Mouse (Mus musculus) kidney, embryonic 14.5 days (tissue): ENCODE results near the gene BC029722. TPM values are rescaled to one million over a fixed set of nuclear protein-coding genes. Genes with fewer than 3 reads are reported as not detected.

ENCODE experiments used
- ATAC-seq: fragments of 200-750 bp; cut with Nextera tagmentation; 2 replicates; pipeline ENCODE4 v1.8.0; 2017; ENCODE audit warnings: moderate number of reproducible peaks, mild to moderate bottlenecking, moderate TSS enrichment, moderate library complexity; ENCODE audit not compliant: low FRiP score, low TSS enrichment
- H3K27ac ChIP-seq: fragments of 300-500 bp; sonication (generic); 2 replicates; pipeline ENCODE4 v1.5.1; 2014; ENCODE audit warnings: low read depth, mild to moderate bottlenecking, low read length, moderate library complexity, mixed read lengths
- H3K27me3 ChIP-seq: fragments of 300-500 bp; sonication (generic); 2 replicates; pipeline ENCODE4 v1.6.1; 2014; ENCODE audit warnings: mild to moderate bottlenecking, low read length; ENCODE audit not compliant: control insufficient read depth, insufficient read depth
- H3K36me3 ChIP-seq: fragments of 300-500 bp; sonication (generic); 2 replicates; pipeline ENCODE4 v1.6.1; 2014; ENCODE audit warnings: low read length, mixed read lengths; ENCODE audit not compliant: control insufficient read depth, insufficient read depth
- H3K4me1 ChIP-seq: fragments of 300-500 bp; sonication (generic); 2 replicates; pipeline ENCODE4 v1.6.1; 2014; ENCODE audit warnings: low read length, mixed read lengths; ENCODE audit not compliant: control insufficient read depth, insufficient read depth
- H3K4me2 ChIP-seq: fragments of 300-500 bp; sonication (generic); replicated peaks from 2 replicates; pipeline ENCODE4 v1.6.1; 2014; ENCODE audit warnings: low read depth, mild to moderate bottlenecking, low read length
- H3K4me3 ChIP-seq: fragments of 300-500 bp; sonication (generic); 2 replicates; pipeline ENCODE4 v1.5.1; 2014; ENCODE audit warnings: mild to moderate bottlenecking, low read length
- H3K9ac ChIP-seq: fragments of 300-500 bp; sonication (generic); 2 replicates; pipeline ENCODE4 v1.6.1; 2014; ENCODE audit warnings: low read depth, mild to moderate bottlenecking, low read length, moderate library complexity
- H3K9me3 ChIP-seq: fragments of 300-500 bp; sonication (generic); 2 replicates; pipeline ENCODE4 v1.6.1; 2016; ENCODE audit warnings: low read length; ENCODE audit not compliant: control insufficient read depth
- WGBS: fragments of 180-500 bp; shearing (Covaris S2); extraction: QIAGEN DNeasy Blood & Tissue Kit; methylation state at CpG from one replicate; pipeline ENCODE4 v1.1.7; 2014; 5-methylcytosine and 5-hydroxymethylcytosine counted together
- polyA plus RNA-seq: library from polyadenylated mRNA; unstranded; fragments of >200 nt; fragmentation: Nextera tagmentation; extraction: Ambion mirVana; gene quantifications from 2 replicates; pipeline ENCODE4 v1.2.1, GENCODE M21; 2014

Gene BC029722
- polyA plus RNA-seq, 1 experiment from 2014 or later: 7.8 TPM

GRCm38 (mm10) chr2:155798613-155799012, 20.6 kb downstream of the BC029722 start:
- WGBS: 64% methylated on average over 3 of the region's 3 CpGs
- Histone ChIP-seq H3K36me3 (no peaks in the 10 kb centered on the region), H3K27me3 (no peaks in the 10 kb centered on the region), H3K4me2 (no peak overlapping the region), H3K27ac (no peak overlapping the region), H3K4me3 (no peak overlapping the region), H3K4me1 (no peaks in the 10 kb centered on the region), H3K9me3 (no peaks in the 10 kb centered on the region; the same call in 1 of the 2 replicates), H3K9ac (no peak overlapping the region)
- no peak for ATAC-seq

- H3K36me3 ChIP-seq: no peaks in the 10 kb centered on the region
- ATAC-seq: no peak
- H3K27ac ChIP-seq: no peak overlapping the region
- H3K9ac ChIP-seq: no peak overlapping the region
- no peaks in the 10 kb centered on the region for H3K9me3 ChIP-seq
- 89% methylated on average over 12 of the region's 12 CpGs for WGBS
- H3K4me2 ChIP-seq: no peak overlapping the region
- H3K4me3 ChIP-seq: no peak overlapping the region
- H3K4me1 ChIP-seq: no peaks in the 10 kb centered on the region
- no peaks in the 10 kb centered on the region for H3K27me3 ChIP-seq
Observed at GRCm38 (mm10) chr2:155794674-155795445, 24.4 kb downstream of the BC029722 start.

- no peak overlapping the region for H3K4me2 ChIP-seq
- no peaks in the 10 kb centered on the region for H3K36me3 ChIP-seq
- no peaks in the 10 kb centered on the region for H3K27me3 ChIP-seq
- H3K4me3 ChIP-seq: no peak overlapping the region
- WGBS: 34% methylated on average over 12 of the region's 12 CpGs
- no peak overlapping the region for H3K27ac ChIP-seq
- no peaks in the 10 kb centered on the region for H3K9me3 ChIP-seq
- no peak for ATAC-seq
- no peaks in the 10 kb centered on the region for H3K4me1 ChIP-seq
- no peak overlapping the region for H3K9ac ChIP-seq
Observed at GRCm38 (mm10) chr2:155792899-155793298, 26.3 kb downstream of the BC029722 start.

GRCm38 (mm10) chr2:155787949-155788931, 31.0 kb downstream of the BC029722 start:
- 58% methylated on average over 18 of the region's 18 CpGs for WGBS
- H3K27me3 ChIP-seq: no peaks in the 10 kb centered on the region
- no peak for ATAC-seq

GRCm38 (mm10) chr2:155786905-155787304, 32.3 kb downstream of the BC029722 start:
- 72% methylated on average over 5 of the region's 5 CpGs for WGBS
- Histone ChIP-seq H3K4me2 (no peak overlapping the region), H3K9ac (no peak overlapping the region), H3K4me1 (no peaks in the 10 kb centered on the region), H3K9me3 (no peaks in the 10 kb centered on the region), H3K4me3 (no peak overlapping the region), H3K27ac (no peak overlapping the region), H3K27me3 (no peaks in the 10 kb centered on the region), H3K36me3 (no peaks in the 10 kb centered on the region)
- ATAC-seq: no peak

More at GRCm38 (mm10) chr2:155787949-155788931, 31.0 kb downstream of the BC029722 start:
- no peaks in the 10 kb centered on the region for H3K9me3 ChIP-seq
- no peak overlapping the region for H3K4me3 ChIP-seq
- no peaks in the 10 kb centered on the region for H3K36me3 ChIP-seq
- H3K27ac ChIP-seq: no peak overlapping the region
- no peaks in the 10 kb centered on the region for H3K4me1 ChIP-seq
- H3K9ac ChIP-seq: no peak overlapping the region
- no peak overlapping the region for H3K4me2 ChIP-seq

- no peak overlapping the region for H3K4me3 ChIP-seq
- no peaks in the 10 kb centered on the region for H3K27me3 ChIP-seq
- no peak overlapping the region for H3K9ac ChIP-seq
- H3K9me3 ChIP-seq: no peaks in the 10 kb centered on the region
- H3K27ac ChIP-seq: no peak overlapping the region
- H3K36me3 ChIP-seq: no peaks in the 10 kb centered on the region
- 82% methylated on average over 6 of the region's 6 CpGs for WGBS
- no peaks in the 10 kb centered on the region for H3K4me1 ChIP-seq
- no peak for ATAC-seq
- H3K4me2 ChIP-seq: no peak overlapping the region
Observed at GRCm38 (mm10) chr2:155784534-155784933, 34.7 kb downstream of the BC029722 start.

- WGBS: 86% methylated on average over 3 of the region's 3 CpGs
- Histone ChIP-seq H3K27me3 (peaks cover 23% of the 10 kb centered on the region), H3K4me3 (no peak overlapping the region), H3K27ac (no peak overlapping the region), H3K4me1 (peaks cover 3% of the 10 kb centered on the region; the same call in 1 of the 2 replicates), H3K4me2 (no peak overlapping the region), H3K9ac (no peak overlapping the region), H3K36me3 (no peaks in the 10 kb centered on the region), H3K9me3 (no peaks in the 10 kb centered on the region)
- ATAC-seq: no peak
Observed at GRCm38 (mm10) chr2:155779506-155779905, 39.7 kb downstream of the BC029722 start.

- Histone ChIP-seq H3K9ac (no peak overlapping the region), H3K9me3 (no peaks in the 10 kb centered on the region), H3K27ac (no peak overlapping the region), H3K4me2 (no peak overlapping the region), H3K27me3 (peaks cover 27% of the 10 kb centered on the region), H3K4me1 (peaks cover 3% of the 10 kb centered on the region; the same call in 1 of the 2 replicates), H3K36me3 (no peaks in the 10 kb centered on the region), H3K4me3 (no peak overlapping the region)
- ATAC-seq: no peak
- 51% methylated on average over 7 of the region's 7 CpGs for WGBS
Observed at GRCm38 (mm10) chr2:155779066-155779465, 40.2 kb downstream of the BC029722 start.
